Mouse (Mus musculus) megakaryocyte, embryonic 14.5 days (primary cell): ENCODE data around the gene Casq2.

Experiments used
- FLI1 ChIP-seq: IDR thresholded peaks from 2 replicates; pipeline ENCODE4 v1.6.1; 2012; ENCODE audit warnings: low read length, inconsistent platforms, mixed read lengths
- GATA1 ChIP-seq: IDR thresholded peaks from 3 replicates; pipeline ENCODE4 v1.6.1; 2012; ENCODE audit warnings: mixed read lengths, low read length, inconsistent platforms, borderline replicate concordance

DNA sequence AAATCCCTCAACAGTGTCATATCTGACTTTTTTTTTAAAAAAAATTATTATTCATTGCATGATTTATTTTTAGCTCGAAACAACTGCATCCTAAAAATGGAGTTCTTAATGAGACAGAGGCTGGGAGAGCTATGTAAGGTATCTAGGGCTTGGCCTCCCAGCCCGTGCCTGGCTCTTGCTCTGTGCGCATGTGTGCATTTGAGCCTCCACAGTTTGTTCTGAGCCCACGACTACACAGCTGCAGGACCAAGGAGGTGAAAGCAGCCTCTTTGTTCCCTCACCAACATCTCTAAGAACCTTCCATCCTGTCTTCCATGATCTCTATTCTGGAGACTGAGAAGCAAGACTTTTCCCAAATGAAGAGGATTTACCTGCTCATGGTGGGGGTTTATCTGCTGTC, at the start of gene Casq2:
- TF ChIP-seq GATA1 (no peak), FLI1 (no peak)
